Mouse (Mus musculus): ENCODE data around the gene Nhsl1.

The Nhsl1 gene

GRCm38 (mm10) chr10:18529177-18529576 lies 210.4 kb downstream of the Nhsl1 start:
- 80% methylated on average over 4 of the region's 4 CpGs for WGBS

- WGBS: 61% methylated on average over 4 of the region's 4 CpGs
Observed at GRCm38 (mm10) chr10:18530161-18530560, 211.4 kb downstream of the Nhsl1 start.

GRCm38 (mm10) chr10:18532293-18532692 lies 213.5 kb downstream of the Nhsl1 start:
- 68% methylated on average over 8 of the region's 8 CpGs for WGBS

- WGBS: 95% methylated on average over 2 of the region's 2 CpGs
Observed at GRCm38 (mm10) chr10:18536889-18537288, 218.1 kb downstream of the Nhsl1 start.

GRCm38 (mm10) chr10:18545309-18545708 lies 226.5 kb downstream of the Nhsl1 start:
- WGBS: 8% methylated on average over 13 of the region's 13 CpGs

GRCm38 (mm10) chr10:18545813-18546235 lies 227.0 kb downstream of the Nhsl1 start, which contains the start of gene Hebp2:
TSS of gene Hebp2 (minus strand) at chr10:18546076.
- under 1% methylated on average over 22 of the region's 22 CpGs for WGBS

- 89% methylated on average over 4 of the region's 4 CpGs for WGBS
Observed at GRCm38 (mm10) chr10:18547381-18547780, 228.6 kb downstream of the Nhsl1 start.

GRCm38 (mm10) chr10:18549321-18550216 lies 230.8 kb downstream of the Nhsl1 start:
- WGBS: 6% methylated on average over 35 of the region's 35 CpGs

GRCm38 (mm10) chr10:18559076-18559475 lies 240.3 kb downstream of the Nhsl1 start:
- 86% methylated on average over 9 of the region's 9 CpGs for WGBS

- WGBS: 59% methylated on average over 5 of the region's 5 CpGs
Observed at GRCm38 (mm10) chr10:18561445-18561844, 242.7 kb downstream of the Nhsl1 start.

GRCm38 (mm10) chr10:18562940-18563339 lies 244.2 kb downstream of the Nhsl1 start:
- 2% methylated on average over 4 of the region's 4 CpGs for WGBS

GRCm38 (mm10) chr10:18572581-18572980 lies 253.8 kb downstream of the Nhsl1 start:
- 58% methylated on average over 2 of the region's 2 CpGs for WGBS

Measured in cerebral cortex, adult 2 months (tissue).